Mouse (Mus musculus): ENCODE data around the gene Cdc42ep3.

Gene Cdc42ep3

GRCm38 (mm10) chr17:79354444-79355270 lies at the start of gene Cdc42ep3:
TSS of gene Cdc42ep3 (minus strand) at chr17:79355091.
- peak; percentile 45 to 66 for DNase-seq (ENCODE audit: low spot score in 2 of 2)

- DNase-seq (ENCODE audit: low spot score in 2 of 2), result no peak
Observed at GRCm38 (mm10) chr17:79400356-79400755, 45.5 kb upstream of the Cdc42ep3 start.

DNA sequence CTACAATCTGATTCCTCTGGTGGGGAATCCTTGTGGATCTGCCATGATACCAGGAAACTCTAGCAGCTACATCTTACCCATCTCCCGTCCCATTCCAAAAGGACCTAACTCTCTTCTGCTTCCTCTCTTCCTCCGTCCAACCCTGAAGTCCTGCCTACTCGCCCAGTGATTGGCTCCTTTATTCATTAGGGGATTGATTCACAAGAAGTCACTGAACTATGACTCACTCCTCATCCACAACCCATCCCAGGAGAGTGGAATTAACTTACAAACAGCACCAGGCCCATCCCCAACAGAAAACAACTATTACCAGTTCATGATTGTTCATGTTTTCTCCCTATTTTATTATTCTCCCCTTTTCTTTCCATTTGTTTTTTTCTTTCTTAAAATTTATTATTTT lies 43.5 kb upstream of the Cdc42ep3 start:
- DNase-seq (ENCODE audit: low spot score in 2 of 2), result no peak

GRCm38 (mm10) chr17:79394799-79395198 lies 39.9 kb upstream of the Cdc42ep3 start:
- DNase-seq (ENCODE audit: low spot score in 2 of 2), result no peak

GRCm38 (mm10) chr17:79393886-79394285 lies 39.0 kb upstream of the Cdc42ep3 start:
- no peak for DNase-seq (ENCODE audit: low spot score in 2 of 2)

GRCm38 (mm10) chr17:79387465-79388066 lies 32.7 kb upstream of the Cdc42ep3 start:
- DNase-seq (ENCODE audit: low spot score in 2 of 2), result no peak

DNA sequence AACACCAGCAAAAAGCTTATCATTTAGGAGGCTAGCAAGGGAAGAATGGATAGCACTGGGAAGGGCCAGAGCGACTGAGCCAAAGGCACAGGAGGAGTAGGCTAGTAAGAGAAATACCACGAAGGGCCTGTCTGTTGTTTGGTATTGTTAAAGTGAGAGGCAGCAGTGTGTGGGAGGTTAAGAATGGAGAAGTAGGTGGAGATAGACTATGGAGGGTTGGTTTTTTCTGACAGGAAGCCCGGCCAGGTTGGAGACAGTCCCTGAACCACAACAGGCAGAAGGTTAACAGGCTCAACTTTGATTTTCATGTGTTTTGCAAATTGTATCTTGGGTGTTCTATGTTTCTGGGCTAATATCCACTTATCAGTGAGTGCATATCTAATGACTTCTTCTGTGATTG lies 26.6 kb upstream of the Cdc42ep3 start:
- no peak for DNase-seq (ENCODE audit: low spot score in 2 of 2)

DNA sequence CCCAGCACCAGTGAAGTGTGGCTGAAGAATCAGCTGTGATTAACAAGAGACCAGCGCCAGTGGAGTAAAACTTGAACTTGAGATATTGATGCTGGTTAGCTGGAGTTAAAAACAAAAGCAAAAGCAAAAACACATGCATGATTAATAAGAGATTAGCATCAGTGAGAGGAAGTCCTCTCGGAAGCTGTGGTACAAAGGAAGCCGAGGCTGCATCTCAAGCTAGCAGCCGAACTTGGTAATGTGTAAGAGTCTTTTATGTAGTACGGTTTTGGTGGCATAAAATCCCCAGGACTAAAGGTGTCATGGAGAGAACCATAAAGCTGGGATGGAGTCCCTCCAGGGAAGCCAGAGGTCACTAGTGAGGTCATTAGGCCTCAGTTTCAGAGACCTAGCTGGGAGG lies 24.3 kb upstream of the Cdc42ep3 start:
- DNase-seq (ENCODE audit: low spot score in 2 of 2), result no peak

GRCm38 (mm10) chr17:79376434-79377210 lies 21.7 kb upstream of the Cdc42ep3 start:
- DNase-seq (ENCODE audit: low spot score in 2 of 2), result no peak

DNA sequence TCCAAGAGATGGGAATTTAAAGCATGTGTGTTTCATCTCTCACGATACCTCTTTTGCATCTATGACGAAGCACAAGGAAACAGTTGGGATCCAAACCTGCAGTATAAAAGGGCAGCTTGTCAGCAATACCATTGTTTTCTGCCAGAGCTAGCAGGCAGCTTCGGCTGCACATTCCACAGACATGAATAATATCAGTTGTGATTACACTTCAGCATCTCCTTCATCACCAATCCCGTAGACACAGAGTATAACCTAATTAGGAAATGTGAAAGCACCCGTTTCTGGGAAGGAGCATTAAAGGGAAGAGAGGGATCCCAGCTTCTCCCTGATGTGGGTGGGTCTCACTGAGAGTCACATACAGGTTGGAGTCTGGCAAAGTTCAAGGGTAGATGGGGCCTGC lies 18.1 kb upstream of the Cdc42ep3 start:
- no peak for DNase-seq (ENCODE audit: low spot score in 2 of 2)

DNA sequence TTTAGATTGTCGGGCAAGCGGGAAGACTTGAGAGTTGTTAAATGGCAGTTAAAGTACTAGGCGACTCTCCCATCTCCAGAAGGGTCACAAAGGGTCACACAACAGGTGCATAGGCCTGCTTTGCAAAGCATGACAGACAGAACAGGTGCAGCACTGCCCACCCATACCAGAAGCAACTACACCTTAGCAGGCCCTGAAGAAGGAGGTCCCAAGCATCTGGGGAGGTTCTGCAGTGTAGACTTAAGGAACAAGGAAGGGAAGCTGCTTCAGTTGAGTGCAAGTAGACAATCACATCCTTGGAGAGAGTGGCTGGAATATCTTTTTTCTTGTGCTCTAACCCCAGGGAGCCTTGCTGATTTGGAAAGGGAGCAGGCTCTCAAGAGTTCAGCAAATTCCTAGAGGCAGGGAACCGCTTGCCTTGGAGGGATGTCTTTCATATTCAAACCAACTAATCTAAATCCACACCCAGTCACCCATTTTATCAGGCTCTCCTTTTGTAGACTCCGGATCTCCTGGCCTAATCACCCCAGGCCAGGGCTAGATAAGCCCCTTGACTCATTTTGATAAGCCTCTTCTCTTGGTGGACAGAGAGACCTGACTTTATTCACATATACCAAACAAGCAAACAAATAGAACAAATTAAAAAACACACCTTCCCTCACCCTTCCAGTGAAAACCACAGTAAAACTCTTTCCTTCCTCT lies 10.0 kb upstream of the Cdc42ep3 start:
- no peak for DNase-seq (ENCODE audit: low spot score in 2 of 2)

DNA sequence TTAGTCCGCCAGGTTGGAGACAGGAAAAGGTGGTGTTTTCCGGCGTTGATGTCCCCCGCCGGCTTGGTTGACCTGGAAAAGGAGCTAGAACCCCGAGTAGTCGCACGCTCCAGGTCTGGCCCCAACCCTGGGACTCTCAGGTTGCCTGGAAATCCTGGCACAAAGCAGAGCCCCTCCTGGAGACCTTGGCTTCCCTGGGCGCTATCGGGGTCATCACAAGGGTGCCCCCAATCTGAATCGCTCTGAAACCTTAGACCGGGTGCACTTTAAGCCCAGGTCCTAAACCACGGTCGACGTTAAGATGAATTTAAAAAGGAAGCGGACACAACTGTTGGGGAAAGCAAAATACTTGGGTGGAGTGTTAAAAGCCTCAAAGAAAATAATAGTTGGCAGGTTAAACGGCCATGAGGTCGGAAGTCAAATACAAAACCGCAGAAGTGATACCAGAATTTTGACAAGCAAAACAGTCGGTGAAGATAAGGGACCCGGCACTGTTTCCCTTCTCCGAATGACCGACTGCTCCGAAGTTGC lies 1.2 kb upstream of the Cdc42ep3 start:
- DNase-seq (ENCODE audit: low spot score in 2 of 2), result no peak

- peak; percentile 46 to 69 for DNase-seq (ENCODE audit: low spot score in 2 of 2)
Observed at GRCm38 (mm10) chr17:79355271-79355991, 540 bp upstream of the Cdc42ep3 start.

DNA sequence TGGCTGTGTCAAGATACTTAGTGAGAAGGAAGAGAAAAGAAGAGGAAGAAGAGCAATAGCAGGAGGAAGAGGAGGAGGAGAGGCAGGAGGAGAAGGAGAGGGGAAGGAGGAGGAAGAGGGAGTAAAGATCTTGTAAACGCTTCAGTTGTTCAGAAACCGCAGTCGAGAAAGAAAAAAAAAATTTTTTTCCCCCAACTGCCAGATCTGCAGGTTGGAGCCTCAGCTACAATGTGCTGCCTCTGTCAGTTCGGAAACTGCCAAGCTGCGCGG lies 782 bp downstream of the Cdc42ep3 start:
- no peak for DNase-seq (ENCODE audit: low spot score in 2 of 2)

DNA sequence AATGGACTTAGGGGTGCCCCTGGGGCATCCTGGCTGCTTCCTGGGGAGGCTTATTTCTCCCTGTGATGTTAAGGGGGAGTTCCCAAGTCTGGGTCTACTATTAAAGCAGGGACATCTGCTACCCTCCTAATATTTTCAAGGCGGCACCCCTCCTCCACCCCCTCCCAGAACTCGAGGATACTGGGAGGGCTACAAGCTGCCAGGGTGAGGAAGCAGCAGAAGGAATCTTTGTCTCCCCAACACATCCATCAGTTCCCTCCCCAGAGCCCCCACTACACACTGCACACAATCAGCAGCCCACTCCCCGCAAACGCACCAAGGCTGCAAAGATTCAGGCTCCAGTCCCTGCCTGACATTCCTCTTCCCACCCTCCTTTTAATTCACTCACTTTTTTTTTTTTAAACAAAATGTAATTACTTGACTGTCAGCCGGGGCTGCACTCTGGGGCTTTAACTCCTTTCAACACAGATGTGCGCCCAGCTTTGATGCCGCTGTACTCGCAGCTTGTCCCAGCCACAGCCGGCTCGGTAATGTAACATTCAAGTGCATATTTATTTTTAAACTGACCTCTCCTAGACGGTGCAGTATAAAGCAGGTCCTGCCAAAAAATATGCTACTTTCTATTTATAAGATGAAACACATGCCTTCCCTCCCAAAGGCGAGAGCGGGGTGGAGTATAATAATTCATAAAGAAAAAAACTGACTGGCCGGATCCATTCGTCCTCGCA lies 1.3 kb downstream of the Cdc42ep3 start:
- no peak for DNase-seq (ENCODE audit: low spot score in 2 of 2)

DNA sequence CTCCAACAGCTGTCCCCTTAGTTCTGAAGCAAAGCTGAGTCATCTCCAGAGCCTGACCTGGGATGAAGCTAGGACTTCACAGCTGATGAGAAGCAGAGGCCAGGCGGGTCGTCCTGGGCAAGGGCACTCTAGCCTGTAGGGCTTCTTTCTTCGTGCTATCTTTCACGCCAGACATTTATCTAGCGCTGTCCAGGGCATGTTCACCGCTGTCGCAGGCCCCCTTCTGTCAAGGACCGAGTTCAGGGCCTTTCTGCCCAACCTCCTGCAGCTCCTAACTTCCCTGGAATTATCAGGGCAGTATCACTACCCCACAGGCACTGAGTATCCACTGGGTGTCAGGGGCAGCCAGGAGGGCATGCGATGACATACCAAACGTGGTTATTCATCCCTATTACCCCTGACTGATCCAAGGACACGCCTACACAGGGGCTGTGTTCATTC lies 4.1 kb downstream of the Cdc42ep3 start:
- no peak for DNase-seq (ENCODE audit: low spot score in 2 of 2)

GRCm38 (mm10) chr17:79349371-79349770 lies 5.5 kb downstream of the Cdc42ep3 start:
- no peak for DNase-seq (ENCODE audit: low spot score in 2 of 2)

DNA sequence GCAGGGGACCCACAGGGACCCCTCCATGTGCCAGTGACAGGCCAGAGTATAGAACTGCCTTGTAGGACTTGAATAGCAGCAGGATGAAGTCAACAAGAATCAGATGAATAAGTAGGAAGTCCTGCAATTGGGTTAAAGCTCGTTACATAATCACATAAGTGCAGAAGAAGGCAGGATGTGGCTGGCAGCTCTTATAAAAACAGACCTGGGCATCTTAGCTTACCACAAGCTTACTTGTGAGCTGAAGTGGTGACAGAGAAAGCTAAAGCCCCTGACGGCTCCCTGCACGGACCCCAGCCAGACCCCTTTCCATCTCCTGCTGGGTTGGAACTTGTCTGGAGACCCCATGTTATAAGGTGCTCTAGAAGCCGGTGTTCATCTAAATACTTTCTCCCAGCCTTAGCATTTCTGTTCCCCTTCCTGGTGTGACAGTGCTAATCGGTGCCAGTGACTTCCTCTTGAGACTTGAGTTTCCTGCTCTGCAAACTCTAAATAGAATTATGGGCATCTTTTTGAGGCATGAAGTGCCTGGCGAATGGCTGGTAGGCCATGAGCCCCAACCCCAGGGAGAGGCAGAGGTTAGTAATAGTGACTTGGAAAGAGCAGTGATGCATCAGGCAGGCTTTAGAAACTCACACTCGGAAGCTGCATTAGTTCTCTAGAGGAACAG lies 6.8 kb downstream of the Cdc42ep3 start:
- DNase-seq (ENCODE audit: low spot score in 2 of 2), result no peak

DNA sequence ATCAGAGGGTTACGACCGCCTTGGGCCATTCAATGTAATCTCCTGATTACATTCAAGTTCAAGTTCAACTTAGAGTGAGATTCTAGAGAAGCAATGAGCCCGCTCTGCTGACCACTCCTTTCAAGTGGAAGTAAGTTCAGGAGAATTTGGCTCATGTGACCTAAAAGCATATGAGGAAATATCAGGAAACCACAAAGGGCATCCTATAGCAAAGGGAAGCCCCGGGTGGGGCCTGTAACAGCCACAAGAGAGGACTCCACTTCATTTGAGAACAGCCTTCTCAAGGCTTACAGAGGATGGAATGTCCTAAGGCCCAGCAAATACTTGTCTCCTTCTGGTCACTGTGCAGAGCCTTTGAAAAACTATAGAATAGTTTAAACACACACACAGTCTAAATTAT lies 7.6 kb downstream of the Cdc42ep3 start:
- no peak for DNase-seq (ENCODE audit: low spot score in 2 of 2)
